Mouse (Mus musculus) erythroblast, embryonic 14.5 days (primary cell): ENCODE results near the gene Il17rb. TPM values are rescaled to one million over a fixed set of nuclear protein-coding genes. Genes with fewer than 3 reads are reported as not detected.

Experiments
- H3K27me3 ChIP-seq: 2 replicates; pipeline ENCODE4 v1.6.1; 2012; ENCODE audit warnings: inconsistent platforms; ENCODE audit not compliant: control insufficient read depth
- H3K36me3 ChIP-seq: 2 replicates; pipeline ENCODE4 v1.6.1; 2012; ENCODE audit warnings: mild to moderate bottlenecking, inconsistent platforms; ENCODE audit not compliant: control insufficient read depth
- H3K4me1 ChIP-seq: 2 replicates; pipeline ENCODE4 v1.6.1; 2012; ENCODE audit warnings: inconsistent platforms; ENCODE audit not compliant: control insufficient read depth
- H3K4me3 ChIP-seq: replicated peaks from 2 replicates; pipeline ENCODE3; 2012; ENCODE audit warnings: moderate library complexity, mild to moderate bottlenecking, inconsistent platforms
- H3K9me3 ChIP-seq: 2 replicates; pipeline ENCODE4 v1.6.1; 2012; ENCODE audit warnings: low read length, inconsistent platforms, mixed read lengths; ENCODE audit not compliant: control insufficient read depth
- GATA1 ChIP-seq: IDR thresholded peaks from 2 replicates; pipeline ENCODE4 v1.6.1; 2012; ENCODE audit warnings: low read length, inconsistent platforms, mixed read lengths
- TAL1 ChIP-seq: IDR thresholded peaks from 3 replicates; pipeline ENCODE4 v1.6.1; 2012; ENCODE audit warnings: low read length, inconsistent platforms, mixed read lengths
- polyA plus RNA-seq: library from polyadenylated mRNA; stranded (reverse); fragments of >175 nt; gene quantifications from 2 replicates; pipeline ENCODE4 v1.2.3, GENCODE M21; 2012

The Il17rb gene
- polyA plus RNA-seq, 1 experiment, result not detected

DNA sequence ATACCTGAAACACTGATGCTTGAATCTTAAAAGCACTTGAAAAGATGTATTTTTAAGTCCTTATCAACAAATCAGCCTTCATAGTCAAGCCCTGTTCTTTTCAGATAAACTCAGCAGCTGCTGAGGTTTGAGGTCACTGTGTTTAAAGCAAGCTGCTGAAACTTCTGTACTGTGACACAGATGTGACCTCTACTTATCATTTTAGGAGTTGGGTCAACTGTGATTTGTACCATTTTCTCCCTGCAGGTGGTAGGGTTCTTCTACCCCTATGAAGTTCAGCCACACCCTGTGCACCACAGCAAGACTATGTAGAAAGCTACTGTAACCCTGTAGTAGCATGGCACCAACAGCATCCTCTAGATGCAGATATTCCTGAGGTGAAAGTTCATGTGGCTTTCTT is 11.4 kb downstream of the Il17rb start:
- TF ChIP-seq TAL1 (no peak), GATA1 (no peak)
- Histone ChIP-seq H3K27me3 (no peaks in the 10 kb centered on the region), H3K4me1 (0 out of 2 replicates have a peak, but pooled peaks cover 2% of the 10 kb centered on the region), H3K36me3 (peaks cover 54% of the 10 kb centered on the region), H3K4me3 (no peak overlapping the region), H3K9me3 (no peaks in the 10 kb centered on the region)

DNA sequence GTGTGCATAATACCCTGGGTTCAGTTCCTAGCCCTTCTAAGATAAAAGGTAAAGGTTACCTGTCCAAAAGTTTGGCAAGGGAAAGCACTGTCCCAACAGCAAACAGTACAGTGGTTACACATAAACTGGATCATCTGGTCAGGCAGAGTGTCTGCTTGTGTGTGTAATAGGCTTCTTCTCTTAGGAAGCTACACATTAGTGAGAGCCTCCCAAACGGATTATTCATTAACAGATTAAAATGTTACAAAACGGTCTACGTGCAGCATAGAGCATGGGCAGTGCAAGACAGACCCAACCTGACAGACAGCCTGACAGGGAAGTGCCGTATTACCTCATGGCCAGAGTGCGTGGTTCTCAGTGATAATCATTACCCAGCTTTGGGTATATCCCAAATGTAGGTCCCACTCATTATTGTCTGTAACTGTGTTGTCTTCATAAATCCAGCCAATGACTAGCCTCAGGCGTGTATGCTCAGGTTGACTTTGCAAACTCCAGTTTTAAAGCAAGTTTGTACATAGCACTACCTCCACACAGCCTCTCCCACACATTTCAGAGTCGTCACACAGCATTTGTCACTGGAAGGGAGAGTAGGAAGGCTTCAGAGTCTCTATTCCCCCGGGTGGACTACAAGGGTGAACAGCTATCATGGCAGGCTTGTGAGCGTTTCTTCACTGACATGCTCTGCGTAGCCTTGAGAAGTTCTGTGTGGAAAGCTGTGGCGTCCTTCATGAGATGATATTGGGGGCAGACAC is 12.5 kb downstream of the Il17rb start:
- Histone ChIP-seq H3K9me3 (no peaks in the 10 kb centered on the region), H3K4me1 (0 out of 2 replicates have a peak, but pooled peaks cover 2% of the 10 kb centered on the region), H3K27me3 (no peaks in the 10 kb centered on the region), H3K36me3 (peaks cover 66% of the 10 kb centered on the region), H3K4me3 (no peak overlapping the region)
- TF ChIP-seq TAL1 (no peak), GATA1 (no peak)

DNA sequence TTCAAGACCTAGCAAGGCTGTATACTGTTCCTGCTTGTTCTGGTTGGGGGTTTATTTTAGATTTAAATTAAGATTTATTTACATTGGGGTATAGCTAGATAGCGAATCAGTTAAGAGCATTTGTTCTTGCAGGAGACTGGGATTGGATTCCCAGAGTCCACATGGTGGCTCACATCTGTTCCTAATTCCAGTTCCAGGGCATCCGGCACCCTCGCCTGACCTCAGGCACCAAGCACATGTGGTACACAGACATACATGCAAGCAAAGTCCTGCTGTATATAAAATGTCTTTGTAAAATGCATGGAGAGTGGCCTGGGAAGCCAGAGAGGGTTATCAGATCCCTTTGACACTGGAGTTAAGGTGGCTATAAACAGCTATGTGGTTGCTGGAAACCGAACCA is 13.7 kb downstream of the Il17rb start:
- H3K9me3 ChIP-seq, result no peaks in the 10 kb centered on the region
- H3K4me1 ChIP-seq, result 0 out of 2 replicates have a peak, but pooled peaks cover 2% of the 10 kb centered on the region
- H3K4me3 ChIP-seq, result no peak overlapping the region
- no peaks in the 10 kb centered on the region for H3K27me3 ChIP-seq
- H3K36me3 ChIP-seq, result peaks cover 78% of the 10 kb centered on the region
- TF ChIP-seq TAL1 (no peak), GATA1 (no peak)

DNA sequence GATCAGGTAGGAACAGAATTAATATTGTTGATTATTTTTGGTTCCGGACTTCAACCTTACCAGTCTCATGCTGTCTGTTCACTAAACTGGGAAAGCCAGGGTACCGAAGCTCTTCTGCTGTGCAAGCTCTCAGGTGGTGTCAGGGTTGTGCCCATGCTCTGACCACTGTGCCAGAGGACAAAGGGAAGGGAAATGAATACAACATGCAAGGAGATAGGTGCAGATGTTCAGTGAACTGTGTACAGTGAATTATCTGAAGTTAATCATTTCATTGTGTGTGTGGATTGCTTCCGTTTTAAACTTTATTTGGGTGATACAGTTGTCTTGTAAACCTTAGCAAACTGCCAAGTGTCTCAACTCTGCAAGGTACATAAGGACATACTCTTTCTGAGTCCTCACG is 20.4 kb downstream of the Il17rb start:
- no peaks in the 10 kb centered on the region for H3K4me1 ChIP-seq
- H3K27me3 ChIP-seq, result no peaks in the 10 kb centered on the region
- no peak overlapping the region for H3K4me3 ChIP-seq
- TF ChIP-seq TAL1 (no peak), GATA1 (no peak)
- peaks cover 100% of the 10 kb centered on the region for H3K36me3 ChIP-seq
- no peaks in the 10 kb centered on the region for H3K9me3 ChIP-seq

DNA sequence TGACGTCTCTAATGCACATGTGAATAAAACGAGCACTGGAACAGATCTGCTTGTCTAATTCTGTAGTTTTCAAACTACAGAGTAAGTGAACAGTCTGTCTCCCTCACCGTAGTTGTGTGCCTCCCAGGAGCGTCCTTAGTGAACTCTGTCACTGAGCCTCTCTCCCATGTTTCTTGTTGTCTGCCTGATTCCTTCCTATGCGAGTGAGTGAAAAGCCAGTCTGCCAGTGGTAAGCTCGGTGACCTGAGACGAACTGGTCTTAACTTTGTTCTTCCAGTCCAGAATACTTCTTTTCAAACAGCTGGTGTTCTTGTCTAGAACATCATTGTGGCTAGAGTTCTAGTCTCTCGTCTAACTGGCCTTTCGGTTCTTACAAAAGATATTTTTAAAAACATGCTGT is 21.0 kb downstream of the Il17rb start:
- Histone ChIP-seq H3K4me1 (no peaks in the 10 kb centered on the region), H3K27me3 (no peaks in the 10 kb centered on the region), H3K9me3 (no peaks in the 10 kb centered on the region), H3K36me3 (peaks cover 100% of the 10 kb centered on the region), H3K4me3 (no peak overlapping the region)
- TF ChIP-seq GATA1, result no peak
- no peak for TF ChIP-seq TAL1

DNA sequence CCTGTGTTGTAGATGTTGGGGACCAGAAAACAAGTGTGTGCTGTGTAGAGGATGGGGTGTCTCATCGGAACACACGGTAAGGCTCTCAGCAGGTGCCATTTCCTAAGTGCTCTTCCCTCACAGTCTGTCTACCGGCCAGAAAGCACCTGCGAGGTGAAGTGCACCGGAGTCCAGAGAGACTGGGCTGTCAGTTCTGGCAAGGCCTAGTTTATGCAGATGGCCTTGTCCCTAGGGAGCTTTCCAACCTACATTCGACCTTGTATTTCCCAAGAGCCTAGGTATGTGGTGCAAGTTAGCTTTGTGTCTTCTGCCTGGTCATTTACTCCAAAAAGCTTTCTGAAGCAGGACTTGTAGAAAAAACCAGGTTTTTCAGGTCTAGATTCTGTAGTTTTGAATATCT is 21.4 kb downstream of the Il17rb start:
- Histone ChIP-seq H3K27me3 (no peaks in the 10 kb centered on the region), H3K4me3 (no peak overlapping the region), H3K4me1 (no peaks in the 10 kb centered on the region), H3K36me3 (peaks cover 100% of the 10 kb centered on the region), H3K9me3 (no peaks in the 10 kb centered on the region)
- TF ChIP-seq TAL1, result no peak

DNA sequence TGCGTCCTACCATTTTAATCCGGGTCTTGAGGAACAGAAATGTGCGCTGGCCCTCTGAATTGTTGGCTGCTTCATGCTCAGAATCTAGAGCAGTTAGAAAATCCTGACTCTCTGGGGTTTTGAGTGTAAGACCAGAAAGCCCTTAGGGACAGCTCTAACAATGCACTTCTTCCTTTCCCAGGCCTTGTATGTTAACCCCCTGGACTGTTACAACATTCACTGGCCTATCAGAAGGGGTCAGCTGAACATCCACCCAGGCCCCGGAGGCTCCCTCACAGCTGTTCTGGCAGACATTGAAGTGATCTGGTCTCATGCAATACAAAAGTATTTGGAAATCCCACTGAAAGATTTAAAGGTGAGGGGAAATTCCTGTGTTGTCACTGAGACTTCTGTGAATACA is 22.6 kb downstream of the Il17rb start:
- H3K9me3 ChIP-seq, result no peaks in the 10 kb centered on the region; the same call in 1 of the 2 replicates
- no peak overlapping the region for H3K4me3 ChIP-seq
- peaks cover 99% of the 10 kb centered on the region for H3K36me3 ChIP-seq
- H3K27me3 ChIP-seq, result no peaks in the 10 kb centered on the region
- no peaks in the 10 kb centered on the region for H3K4me1 ChIP-seq
- TF ChIP-seq GATA1 (no peak), TAL1 (no peak)

DNA sequence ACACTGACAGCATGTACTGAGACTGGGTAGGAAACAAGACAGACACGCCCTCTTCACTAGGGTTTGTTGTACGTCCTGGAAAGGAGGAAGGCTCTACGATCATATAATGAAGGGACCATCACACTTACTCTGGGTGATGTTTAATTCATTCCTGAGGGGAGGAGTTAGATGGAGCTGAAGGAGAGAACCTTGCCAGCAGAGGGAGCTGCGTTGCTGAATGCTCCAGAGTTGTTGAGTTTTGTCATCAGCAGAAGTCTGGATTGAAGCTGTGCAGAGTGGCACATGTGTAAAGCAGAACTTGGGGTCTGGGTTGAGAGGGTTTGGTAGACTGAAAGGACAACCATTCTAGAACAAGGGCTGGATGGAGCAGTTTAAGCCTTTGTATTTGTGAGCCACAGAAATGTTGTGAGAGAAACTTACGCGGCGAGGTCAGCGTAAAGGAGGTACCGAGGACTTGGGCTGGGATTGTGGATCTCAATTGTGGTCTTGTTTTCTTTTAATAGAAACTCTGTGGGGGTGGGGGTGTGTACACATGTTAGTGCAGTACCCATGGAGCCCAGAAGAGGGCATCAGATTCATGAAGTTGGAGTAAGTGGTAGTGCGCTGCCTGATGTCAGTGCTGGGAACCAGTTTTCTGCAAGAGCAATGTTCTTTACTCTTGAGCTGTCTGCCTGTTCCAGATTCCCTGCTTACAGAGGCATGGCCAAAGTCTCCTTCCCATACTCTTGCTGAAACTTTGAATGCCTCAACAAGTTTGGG is 28.1 kb downstream of the Il17rb start:
- peaks cover 22% of the 10 kb centered on the region for H3K4me1 ChIP-seq
- TF ChIP-seq TAL1, result no peak
- no peak for TF ChIP-seq GATA1
- H3K36me3 ChIP-seq, result peaks cover 66% of the 10 kb centered on the region
- H3K4me3 ChIP-seq, result no peak overlapping the region
- H3K27me3 ChIP-seq, result no peaks in the 10 kb centered on the region
- no peaks in the 10 kb centered on the region; the same call in 1 of the 2 replicates for H3K9me3 ChIP-seq
